Mouse (Mus musculus) lung, adult 2 months (tissue): Measurements from ENCODE around the gene Litaf. TPM values are rescaled to one million over a fixed set of nuclear protein-coding genes. Genes with fewer than 3 reads are reported as not detected.

Experiments used
- DNase-seq: peaks from one replicate; pipeline ENCODE4 v3.0.0; 2022
- H3K4me1 ChIP-seq: fragments of 200-500 bp; 2 replicates; pipeline ENCODE4 v1.6.1; 2011; ENCODE audit warnings: low read length; ENCODE audit not compliant: control insufficient read depth, insufficient read depth
- H3K4me3 ChIP-seq: fragments of 200-500 bp; replicated peaks from 2 replicates; pipeline ENCODE3; 2011; ENCODE audit warnings: low read depth, mild to moderate bottlenecking, control low read depth, low read length; ENCODE audit errors: extremely low read depth
- CTCF ChIP-seq: fragments of 200-500 bp; IDR thresholded peaks from 2 replicates; pipeline ENCODE4 v1.5.1; 2011; ENCODE audit warnings: mild to moderate bottlenecking, low read length, control low read depth; ENCODE audit not compliant: insufficient read depth
- POLR2A ChIP-seq: fragments of 200-500 bp; IDR thresholded peaks from 2 replicates; pipeline ENCODE4 v1.6.1; 2011; ENCODE audit warnings: low read depth, mild to moderate bottlenecking, control low read depth, low read length, borderline replicate concordance; ENCODE audit errors: extremely low read depth
- WGBS: fragments of 180-500 bp; shearing (Covaris S2); methylation state at CpG from one replicate; pipeline ENCODE4 v1.1.7; 2018; 5-methylcytosine and 5-hydroxymethylcytosine counted together
- polyA plus RNA-seq: library from polyadenylated mRNA; depleted of rRNA; stranded (reverse); fragments of >200 nt; gene quantifications from 2 replicates; pipeline ENCODE4 v1.2.3, GENCODE M21; 2012

The Litaf gene
- polyA plus RNA-seq, 1 experiment = 215 TPM

- TF ChIP-seq POLR2A (no peak), CTCF (no peak)
- no peaks in the 10 kb centered on the region; the same call in 1 of the 2 replicates for H3K4me1 ChIP-seq
- no peak for DNase-seq
- WGBS = 79% methylated on average over 8 of the region's 8 CpGs
- no peak overlapping the region for H3K4me3 ChIP-seq
These were observed 108.8 kb downstream of the Litaf start for GRCm38 (mm10) chr16:10956938-10957685.

- TF ChIP-seq POLR2A (no peak), CTCF (no peak)
- WGBS = 70% methylated on average over 4 of the region's 4 CpGs
- DNase-seq = no peak
- H3K4me1 ChIP-seq = no peaks in the 10 kb centered on the region; the same call in 1 of the 2 replicates
- no peak overlapping the region for H3K4me3 ChIP-seq
These were observed 110.9 kb downstream of the Litaf start for GRCm38 (mm10) chr16:10955078-10955477.

- no peaks in the 10 kb centered on the region; the same call in 1 of the 2 replicates for H3K4me1 ChIP-seq
- H3K4me3 ChIP-seq = no peak overlapping the region
- TF ChIP-seq CTCF (no peak), POLR2A (no peak)
- 87% methylated on average over 3 of the region's 3 CpGs for WGBS
- no peak for DNase-seq
These were observed 113.1 kb downstream of the Litaf start for GRCm38 (mm10) chr16:10952881-10953280.

GRCm38 (mm10) chr16:10952071-10952470 is 113.9 kb downstream of the Litaf start:
- H3K4me3 ChIP-seq = no peak overlapping the region
- 44% methylated on average over 2 of the region's 2 CpGs for WGBS
- TF ChIP-seq POLR2A (no peak), CTCF (no peak)
- no peak for DNase-seq
- no peaks in the 10 kb centered on the region for H3K4me1 ChIP-seq

GRCm38 (mm10) chr16:10951581-10951980 is 114.4 kb downstream of the Litaf start:
- peak; percentile 54 for DNase-seq
- TF ChIP-seq POLR2A (no peak), CTCF (peak; percentile 67)
- Histone ChIP-seq H3K4me1 (no peaks in the 10 kb centered on the region), H3K4me3 (no peak overlapping the region)
- WGBS = 16% methylated on average over 3 of the region's 3 CpGs

- DNase-seq = no peak
- TF ChIP-seq CTCF = no peak
- WGBS = 58% methylated on average over 9 of the region's 9 CpGs
These were observed 115.4 kb downstream of the Litaf start for GRCm38 (mm10) chr16:10950539-10950938.

GRCm38 (mm10) chr16:10947724-10948123 is 118.2 kb downstream of the Litaf start:
- TF ChIP-seq POLR2A = no peak
- no peak for TF ChIP-seq CTCF
- no peak overlapping the region for H3K4me3 ChIP-seq
- 50% methylated on average over 3 of the region's 3 CpGs for WGBS
- DNase-seq = no peak
- H3K4me1 ChIP-seq = no peaks in the 10 kb centered on the region

More at GRCm38 (mm10) chr16:10950539-10950938, 115.4 kb downstream of the Litaf start:
- H3K4me1 ChIP-seq = no peaks in the 10 kb centered on the region
- H3K4me3 ChIP-seq = no peak overlapping the region

GRCm38 (mm10) chr16:10945381-10946127 is 120.4 kb downstream of the Litaf start:
- TF ChIP-seq CTCF = no peak
- no peak for TF ChIP-seq POLR2A
- DNase-seq = no peak
- no peaks in the 10 kb centered on the region for H3K4me1 ChIP-seq
- no peak overlapping the region for H3K4me3 ChIP-seq
- 71% methylated on average over 7 of the region's 7 CpGs for WGBS

GRCm38 (mm10) chr16:10944545-10944944 is 121.4 kb downstream of the Litaf start:
- no peak for TF ChIP-seq POLR2A
- TF ChIP-seq CTCF = no peak
- DNase-seq = no peak
- H3K4me1 ChIP-seq = no peaks in the 10 kb centered on the region
- 73% methylated on average over 7 of the region's 7 CpGs for WGBS
- H3K4me3 ChIP-seq = no peak overlapping the region
